Mouse (Mus musculus) embryonic fibroblast, embryonic 13.5 days (primary cell): Measurements from ENCODE around the gene Rab36.

Experiments used
- CTCF ChIP-seq: IDR thresholded peaks from 2 replicates; pipeline ENCODE4 v1.5.1; 2011; ENCODE audit warnings: mild to moderate bottlenecking, control low read depth, low read length, moderate library complexity, borderline replicate concordance; ENCODE audit not compliant: insufficient read depth
- POLR2A ChIP-seq: IDR thresholded peaks from 2 replicates; pipeline ENCODE4 v1.6.1; 2011; ENCODE audit warnings: low read depth, mild to moderate bottlenecking, control low read depth, low read length, moderate library complexity

- TF ChIP-seq CTCF, result no peak
- TF ChIP-seq POLR2A, result no peak
Observed at GRCm38 (mm10) chr10:75029677-75030076, 7.2 kb upstream of the Rab36 start.
